Mouse (Mus musculus): Measurements from ENCODE around the gene Mymx.
A peak's percentile ranks its signal among the peaks of the same experiment; 100 is the strongest.

DNA sequence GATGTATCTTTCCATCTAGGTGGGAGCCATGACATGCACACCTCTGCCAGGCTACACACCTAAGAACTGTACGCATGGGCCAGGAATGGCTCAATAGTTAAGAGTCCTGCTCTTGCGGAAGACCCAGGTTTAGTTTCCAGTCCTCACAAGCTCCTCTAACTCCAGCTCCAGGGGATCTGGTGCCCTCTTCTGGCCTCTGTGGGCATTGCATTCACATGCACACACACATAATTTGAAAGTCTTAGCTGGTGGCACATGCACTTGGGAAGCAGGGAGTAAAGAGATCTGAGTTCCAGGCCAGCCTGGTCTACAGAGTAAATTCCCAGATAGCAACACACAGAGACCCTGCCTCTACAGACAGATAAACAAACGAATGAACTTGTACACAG lies 15.5 kb downstream of the Mymx start:
- peak; percentile 60 for TF ChIP-seq CTCF (IDR thresholded peaks at IDR 0.05)
- no peak for TF ChIP-seq EP300 (IDR thresholded peaks at IDR 0.05)

Measured in lung, postnatal 0 days (tissue).